Mouse (Mus musculus) inflammation-experienced regulatory T-cells, adult 6 months (primary cell): Measurements from ENCODE around the gene Ubald2. TPM values are rescaled to one million over a fixed set of nuclear protein-coding genes. Genes with fewer than 3 reads are reported as not detected.

Experiments
- ATAC-seq: one replicate; pipeline ENCODE4 v1.8.0; 2017
- polyA plus RNA-seq, 3 experiments: library from polyadenylated mRNA; unstranded; fragments of 100-300 nt; shearing (Covaris generic); gene quantifications; one replicate each; pipeline ENCODE4 v1.2.1; 2017

Ubald2 gene
- polyA plus RNA-seq, 3 experiments from 2014 or later, result 10.4 to 14.6 (median 10.6) TPM

DNA sequence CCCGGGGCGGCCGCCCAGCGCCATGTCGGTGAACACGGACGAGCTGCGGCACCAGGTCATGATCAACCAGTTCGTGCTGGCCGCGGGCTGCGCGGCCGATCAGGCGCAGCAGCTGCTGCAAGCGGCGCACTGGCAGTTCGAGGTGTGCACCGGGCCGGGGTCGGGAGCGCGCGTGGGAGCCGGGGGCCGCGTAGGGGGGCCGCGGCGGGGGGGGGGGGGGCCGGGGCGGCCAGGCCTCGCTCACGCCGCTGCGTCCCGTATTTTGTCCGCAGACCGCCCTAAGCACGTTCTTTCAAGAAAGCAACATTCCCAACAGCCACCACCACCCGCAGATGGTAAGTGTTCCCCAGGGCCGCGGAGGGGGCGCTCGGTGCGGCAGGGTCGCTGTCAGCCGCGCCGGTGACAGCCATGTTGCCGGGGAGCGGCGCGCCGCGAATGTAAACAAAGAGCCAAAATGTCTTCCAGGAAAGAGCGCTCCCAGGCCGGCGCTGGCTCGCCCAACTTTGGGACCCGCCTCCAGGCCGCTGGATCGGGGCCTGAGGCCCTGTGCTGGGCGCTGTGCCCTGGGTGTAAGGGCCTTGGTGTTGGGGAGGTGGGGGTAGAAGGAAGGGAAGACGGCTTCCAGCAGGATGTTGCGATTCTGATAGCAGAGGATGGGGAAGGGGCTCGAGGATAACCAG is 533 bp downstream of the Ubald2 start:
- ATAC-seq, result no peak

DNA sequence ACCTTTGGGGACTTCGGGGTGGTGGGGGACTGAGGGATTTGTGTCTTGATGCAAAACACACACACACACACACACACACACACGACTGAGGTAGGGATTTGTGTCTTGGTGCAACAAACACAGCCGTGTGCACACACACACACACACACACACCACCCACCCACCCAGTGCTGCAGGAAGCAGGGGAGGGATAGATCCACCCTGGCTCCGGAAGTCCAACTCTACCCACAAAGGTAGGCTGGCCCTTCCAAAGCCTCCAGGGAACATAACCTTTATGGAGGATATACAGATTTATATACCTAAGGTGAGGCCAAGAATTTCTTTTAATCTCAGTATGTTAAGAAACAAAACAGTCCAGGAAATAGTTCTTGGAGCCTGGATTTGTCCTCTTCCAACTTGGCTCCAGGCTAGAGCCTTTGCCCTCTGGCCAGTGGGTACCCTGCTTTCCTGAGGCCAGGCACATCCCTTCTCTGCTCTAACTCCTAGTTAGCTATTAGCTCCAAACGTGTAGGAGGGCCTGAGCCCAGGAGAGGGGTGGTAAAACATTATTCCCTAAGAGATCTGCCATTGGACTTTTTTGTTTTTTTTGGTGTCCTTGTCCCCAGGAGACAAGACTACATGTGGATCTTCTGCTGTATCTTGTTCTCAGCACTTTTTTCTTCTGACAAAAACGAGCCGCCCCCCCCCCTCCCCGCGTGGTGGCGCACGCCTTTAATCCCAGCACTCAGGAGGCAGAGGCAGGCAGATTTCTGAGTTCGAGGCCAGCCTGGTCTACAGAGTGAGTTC is 1.3 kb downstream of the Ubald2 start:
- ATAC-seq, result no peak

DNA sequence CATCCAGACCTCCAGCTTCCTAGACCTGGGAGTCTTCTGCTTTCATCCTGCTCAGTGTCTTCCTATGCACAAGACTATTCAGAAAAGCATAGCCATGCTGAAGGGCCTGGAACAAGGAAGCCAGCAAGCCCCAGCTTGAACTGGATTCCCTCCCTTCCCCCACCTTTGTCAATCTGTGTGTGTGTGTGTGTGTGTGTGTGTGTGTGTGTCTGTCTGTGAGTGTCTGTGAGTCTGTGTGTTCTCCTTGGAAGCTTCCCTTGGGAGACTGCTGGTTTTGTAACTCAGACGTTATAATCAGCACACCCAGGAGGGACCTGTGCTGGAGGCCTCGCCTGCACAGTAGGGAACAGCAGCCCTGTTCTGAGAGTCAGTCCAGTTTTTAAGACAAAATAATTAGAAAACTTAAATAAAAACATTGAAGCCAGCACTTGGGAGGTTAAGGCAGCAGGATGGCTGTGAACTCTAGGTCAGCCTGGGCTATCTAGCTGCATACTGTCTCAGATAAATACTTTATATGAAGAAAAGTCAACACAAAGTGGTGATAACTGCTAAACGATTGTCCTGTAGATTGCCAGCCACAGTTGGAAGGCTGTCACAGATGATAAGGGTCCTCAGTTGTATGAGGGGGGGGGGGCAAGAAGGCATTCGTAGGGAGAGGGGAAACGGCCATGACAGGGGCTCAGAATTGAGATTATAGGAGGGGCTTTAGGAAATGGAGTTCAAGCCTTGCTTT is 2.3 kb downstream of the Ubald2 start:
- no peak for ATAC-seq

DNA sequence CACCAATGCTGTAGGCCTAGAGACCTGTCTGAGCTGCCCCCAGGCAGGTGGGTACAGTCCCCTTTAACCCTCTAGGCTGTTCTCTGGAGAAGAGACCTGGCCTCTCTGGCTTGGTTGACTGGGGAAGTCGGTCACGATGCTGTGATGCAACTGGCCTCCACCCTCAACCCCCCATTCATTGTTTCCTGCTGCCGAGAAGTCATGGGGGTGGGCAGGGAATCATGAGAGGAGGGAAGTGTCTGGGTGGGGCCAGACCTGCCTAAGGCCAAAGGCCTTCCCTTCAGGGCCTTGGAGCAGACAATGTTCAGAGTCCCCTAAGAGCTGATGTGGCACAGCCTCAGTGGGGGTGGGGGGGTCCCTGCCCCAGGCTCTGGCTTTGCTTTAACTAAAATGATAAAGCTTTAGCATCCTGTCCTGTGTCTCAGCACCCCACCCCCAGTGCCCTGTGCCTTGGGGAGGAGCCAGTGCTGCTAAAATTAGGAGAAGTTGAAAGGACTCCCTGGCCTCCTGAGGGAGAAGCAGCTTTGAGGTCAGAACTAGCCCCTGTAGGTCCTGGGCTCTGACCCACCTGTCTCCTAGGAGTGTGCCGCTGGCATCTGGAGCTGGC is 2.9 kb downstream of the Ubald2 start:
- no peak for ATAC-seq

DNA sequence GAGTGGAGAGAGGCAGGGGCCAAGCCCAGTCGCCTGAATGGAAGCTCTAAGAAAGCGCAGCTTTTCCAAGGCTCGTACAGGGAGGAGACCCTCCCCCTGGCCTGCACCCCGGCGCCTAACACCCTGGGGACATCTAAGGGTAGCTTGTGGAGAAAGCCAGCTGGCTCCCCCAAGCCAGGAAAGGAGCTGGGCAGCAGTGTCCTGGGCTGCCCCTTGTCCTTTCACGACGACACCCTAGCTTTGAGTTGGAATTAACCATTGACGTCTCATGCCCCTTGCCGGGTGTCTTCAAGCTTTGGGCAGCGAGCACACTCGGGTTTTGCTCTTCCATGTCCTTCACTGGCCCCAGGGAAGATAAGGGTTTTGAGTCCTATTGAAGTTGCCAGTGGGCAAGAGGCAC is 3.6 kb downstream of the Ubald2 start:
- ATAC-seq, result no peak

DNA sequence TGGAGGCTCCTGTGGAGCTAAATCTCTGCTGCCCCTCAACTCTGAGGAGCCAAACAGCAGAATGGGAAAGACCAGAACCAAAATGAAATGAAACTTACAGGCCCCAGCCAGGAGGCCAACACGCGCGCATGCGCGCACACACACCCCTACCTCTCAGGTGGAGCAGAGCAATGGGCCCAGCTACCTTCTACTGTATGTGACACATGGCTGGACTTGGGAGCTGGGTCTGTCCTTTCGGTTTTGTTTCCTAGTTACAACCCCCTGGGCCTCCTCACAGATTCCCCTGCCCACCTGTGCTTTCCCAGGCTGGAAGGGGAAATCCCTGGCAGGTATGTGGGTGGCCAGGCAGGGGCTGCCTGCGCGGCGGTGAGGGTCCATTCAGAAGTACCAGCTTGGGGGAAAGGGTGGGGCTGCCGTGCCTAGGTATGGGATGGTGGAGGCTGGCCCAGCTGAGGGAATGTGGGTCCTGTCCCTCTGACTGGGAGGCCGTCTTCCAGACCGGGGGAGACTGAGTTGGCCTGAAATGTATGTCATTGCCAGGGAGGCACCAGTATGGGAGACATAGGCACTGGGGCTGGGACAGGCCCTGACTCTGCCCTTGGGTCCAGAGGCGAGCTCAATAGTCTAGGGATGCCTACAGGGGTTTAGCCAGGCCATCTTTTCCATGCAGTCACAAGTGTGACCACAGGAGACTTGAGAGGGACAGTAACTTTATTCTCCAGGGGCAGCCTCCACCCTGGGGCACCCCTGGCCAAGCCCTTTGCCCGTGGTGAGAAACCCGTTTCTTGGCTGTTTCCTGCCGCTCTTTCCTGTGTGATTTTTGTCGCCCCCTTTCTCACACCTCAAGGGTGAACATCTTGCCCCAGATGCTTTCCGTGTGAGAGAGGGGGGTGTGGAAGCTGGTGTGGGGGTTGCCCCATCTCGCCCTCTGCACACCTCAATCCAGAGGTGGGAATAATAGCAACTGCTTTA is 5.7 kb downstream of the Ubald2 start:
- ATAC-seq, result peak; percentile 32

DNA sequence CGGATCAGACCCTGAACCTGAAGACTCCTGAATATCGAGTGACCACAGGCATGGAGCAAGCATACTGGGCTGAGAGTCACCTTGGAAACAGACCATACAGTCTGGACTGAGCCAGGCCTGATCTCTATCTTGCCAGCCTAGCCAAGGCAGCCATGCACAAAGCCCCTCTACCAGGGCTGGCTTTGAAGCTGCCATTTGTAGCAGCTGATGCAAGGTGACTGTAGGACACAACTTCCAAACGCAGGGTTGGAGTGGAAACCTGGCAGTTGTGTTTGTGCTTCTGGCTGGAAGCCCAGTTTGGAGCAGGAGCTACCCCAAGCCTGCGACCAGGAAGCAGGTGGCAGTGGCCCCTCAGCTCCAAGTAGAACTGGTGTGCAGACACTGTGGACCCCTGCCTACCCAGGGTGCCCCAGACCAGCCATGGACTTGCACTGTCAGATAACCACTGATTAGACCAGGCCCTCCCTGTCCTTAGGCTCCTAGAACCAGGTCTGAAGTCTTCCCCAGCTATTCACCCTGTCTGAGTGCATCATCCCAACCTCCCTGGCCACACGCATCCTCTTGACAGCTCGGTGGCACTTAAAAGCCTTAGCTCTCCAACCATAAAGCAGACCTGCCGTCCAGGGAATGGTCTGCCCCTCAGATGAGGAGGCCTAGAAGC is 6.6 kb downstream of the Ubald2 start:
- no peak for ATAC-seq

DNA sequence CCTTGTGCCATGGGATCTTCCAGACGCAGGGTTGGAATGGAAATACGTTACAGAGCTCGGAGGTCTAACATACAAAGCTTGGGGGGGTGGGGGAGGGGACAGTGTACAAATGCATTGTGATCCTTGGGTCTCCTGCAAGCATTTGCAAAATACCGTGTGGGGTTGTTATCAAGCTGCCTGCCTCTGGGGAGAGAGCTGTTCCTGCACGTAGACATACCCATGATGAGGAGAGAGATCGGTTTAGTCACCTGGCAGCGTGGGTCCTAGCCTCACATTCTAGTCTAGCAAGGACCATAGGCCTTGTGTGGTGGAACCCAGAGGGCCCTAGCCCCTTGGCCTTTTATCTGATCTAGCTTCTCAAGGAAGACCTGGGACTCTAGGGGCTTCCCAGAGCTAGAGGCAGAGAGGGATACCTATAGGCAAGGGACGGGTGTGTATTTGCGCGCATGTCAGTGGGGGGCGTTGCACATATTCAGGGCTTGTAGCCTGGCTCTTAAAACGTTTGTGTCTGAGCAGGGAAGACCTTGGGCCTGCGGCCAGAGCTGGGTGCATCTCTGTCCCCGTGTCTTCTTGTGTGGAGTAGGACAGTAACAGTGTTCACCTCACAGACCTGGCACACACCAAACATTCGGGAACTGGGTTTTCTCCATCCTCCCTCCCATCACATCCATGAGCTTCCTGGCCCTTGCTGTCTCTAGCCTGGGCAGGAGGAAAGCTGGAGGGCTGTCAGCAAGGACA is 8.4 kb downstream of the Ubald2 start:
- no peak for ATAC-seq

DNA sequence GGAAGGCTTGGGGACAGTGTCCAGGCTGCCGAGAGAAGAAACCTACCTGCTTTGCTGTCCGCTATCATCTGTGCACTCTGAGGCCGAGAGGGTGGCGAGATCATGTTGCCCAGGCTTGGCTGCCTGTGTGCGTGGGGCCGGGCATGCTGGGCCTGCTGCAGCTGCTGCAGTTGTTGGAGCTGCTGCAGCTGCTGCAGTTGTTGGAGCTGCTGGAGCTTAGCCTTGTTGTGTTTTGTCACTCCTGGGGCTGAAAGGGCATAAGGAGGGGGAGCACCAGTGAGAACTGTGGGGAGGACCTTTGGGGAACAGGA is 8.9 kb downstream of the Ubald2 start:
- ATAC-seq, result no peak

DNA sequence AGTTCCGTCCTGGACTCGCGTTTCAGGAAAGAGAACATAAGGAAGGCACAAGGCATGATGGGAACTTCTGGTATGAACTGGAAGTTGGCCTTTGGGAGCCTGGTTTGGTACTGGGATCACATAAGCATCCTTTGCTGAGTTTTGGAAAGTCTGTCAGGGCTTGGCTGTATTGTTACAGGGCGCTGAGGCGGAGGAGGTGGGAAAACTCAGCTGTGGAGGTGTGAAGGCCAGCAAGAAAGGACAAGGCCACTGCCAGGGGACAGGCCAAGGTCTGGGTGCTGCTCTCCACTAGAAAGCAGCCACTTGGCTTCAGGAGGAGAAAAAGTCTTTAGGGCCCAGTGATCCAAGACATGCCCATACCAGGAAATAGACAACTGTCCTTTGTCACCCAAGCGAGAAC is 9.4 kb downstream of the Ubald2 start:
- no peak for ATAC-seq

DNA sequence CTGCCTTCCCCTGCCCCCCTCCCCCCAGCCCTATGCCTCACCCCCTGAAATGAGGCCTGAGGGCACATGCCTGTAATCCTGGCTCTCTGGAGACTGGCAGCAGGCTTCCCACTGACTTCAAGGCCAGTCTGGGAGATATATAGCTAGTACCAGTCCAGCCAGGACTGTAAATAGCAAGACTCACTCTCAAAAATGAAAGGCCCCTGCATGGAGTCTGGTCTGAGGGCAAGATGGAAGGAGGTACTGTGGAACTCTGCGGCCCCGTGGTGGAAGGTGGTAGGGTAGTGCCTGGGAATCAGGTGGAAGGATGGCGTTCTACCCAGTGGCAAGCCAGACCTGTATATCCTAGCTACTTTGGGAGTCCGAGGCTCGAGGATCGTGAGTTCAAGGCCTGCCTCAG is 10.0 kb downstream of the Ubald2 start:
- no peak for ATAC-seq

DNA sequence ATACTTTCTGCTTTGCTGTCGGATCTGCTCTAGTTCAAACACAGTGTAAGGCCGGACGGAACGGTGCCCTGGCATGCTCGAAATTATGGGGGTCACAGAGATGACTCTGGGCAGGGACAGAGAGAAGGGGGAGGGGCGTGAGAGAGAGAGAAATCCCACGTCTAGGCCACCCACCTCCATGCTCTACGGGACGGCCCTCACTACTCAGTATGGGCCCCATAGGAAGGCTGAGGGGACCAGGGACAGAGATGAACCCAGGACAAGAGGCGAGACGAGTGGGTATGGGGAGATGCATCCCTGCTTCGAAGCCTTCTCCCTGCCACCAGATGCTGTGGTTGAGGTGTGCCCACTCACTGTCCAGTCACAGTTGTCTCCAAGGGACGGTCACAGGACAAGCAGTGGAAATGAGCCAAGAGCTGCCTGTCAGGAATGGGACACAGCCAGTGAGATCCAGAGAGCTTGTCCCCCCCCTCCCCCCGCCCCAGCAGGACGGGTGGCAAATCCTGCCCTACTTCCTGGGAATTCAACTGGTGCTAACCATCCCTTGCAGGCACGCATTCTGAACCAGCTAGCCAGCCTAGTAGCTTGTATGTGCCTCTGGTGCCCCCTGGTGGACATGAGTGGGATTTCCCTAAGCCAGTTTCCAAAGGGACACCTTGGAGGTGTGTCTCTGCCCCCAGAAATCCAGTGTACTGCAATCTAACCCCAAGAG is 11.9 kb downstream of the Ubald2 start:
- ATAC-seq, result peak; percentile 41

DNA sequence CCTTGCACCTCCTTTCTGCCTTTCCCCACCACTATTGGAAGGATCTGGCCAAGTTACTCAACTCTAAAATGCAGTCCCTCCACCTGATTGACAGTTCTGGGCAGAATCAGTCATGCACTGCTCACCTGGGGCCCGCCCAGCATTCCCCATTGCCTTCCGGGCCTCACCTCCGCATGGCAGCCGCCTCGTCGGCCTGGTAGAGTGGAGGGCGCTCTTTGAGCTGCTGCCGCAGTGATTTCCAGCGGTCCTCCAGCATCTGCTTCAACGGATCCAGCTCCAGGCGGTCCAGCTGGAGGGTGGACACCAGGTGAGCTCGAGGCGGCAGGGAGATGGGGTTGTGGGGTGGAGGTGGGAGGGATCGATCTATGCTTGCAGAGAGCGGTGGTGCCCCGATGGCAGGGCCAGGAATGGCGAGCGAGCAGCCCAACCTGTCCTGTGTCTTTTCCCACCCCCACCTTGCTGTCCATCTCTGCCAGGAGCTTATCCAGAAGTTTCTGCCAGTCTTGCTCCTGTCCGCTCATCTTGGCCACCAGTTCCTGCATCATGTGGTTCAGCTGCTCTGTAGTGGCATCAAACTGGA is 12.5 kb downstream of the Ubald2 start:
- no peak for ATAC-seq

DNA sequence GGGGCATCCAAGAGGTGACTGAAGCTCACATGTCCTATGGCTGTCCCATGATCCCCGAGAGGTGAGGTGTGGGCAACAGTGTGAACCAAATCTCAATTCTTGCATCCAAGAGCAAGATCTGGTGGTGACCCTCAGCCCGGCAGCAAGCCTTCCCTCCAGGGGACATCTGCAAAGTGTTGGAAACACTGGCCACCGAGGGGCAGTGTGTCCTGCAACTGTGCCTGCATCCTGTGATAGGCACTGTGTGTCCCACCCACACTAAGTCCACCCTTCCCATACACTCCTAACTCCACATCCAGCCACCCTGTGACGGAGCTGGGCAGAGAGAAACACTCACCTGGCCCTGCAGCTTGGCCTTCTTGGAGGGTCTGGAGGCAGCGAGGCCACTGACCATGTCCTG is 13.9 kb downstream of the Ubald2 start:
- no peak for ATAC-seq

DNA sequence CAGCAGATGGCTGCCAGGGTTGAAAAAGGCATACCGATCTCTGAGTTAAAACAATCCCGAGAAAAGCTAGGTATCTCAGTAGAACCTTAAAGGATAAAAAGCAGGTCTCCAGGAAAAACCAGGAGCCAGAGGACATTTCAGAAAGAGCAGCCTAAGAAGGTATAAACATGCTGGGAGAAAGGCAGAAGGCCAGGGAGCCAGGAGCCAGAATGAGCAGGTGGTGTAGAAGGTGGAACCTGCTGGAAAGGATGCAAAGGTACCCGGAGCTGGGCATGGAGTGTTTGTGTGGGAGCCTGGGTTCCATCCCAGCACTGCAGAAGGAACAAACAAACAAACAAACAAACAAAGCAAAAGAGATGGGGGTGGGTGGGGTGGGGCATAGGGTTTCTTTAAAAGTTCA is 15.4 kb downstream of the Ubald2 start:
- ATAC-seq, result no peak

DNA sequence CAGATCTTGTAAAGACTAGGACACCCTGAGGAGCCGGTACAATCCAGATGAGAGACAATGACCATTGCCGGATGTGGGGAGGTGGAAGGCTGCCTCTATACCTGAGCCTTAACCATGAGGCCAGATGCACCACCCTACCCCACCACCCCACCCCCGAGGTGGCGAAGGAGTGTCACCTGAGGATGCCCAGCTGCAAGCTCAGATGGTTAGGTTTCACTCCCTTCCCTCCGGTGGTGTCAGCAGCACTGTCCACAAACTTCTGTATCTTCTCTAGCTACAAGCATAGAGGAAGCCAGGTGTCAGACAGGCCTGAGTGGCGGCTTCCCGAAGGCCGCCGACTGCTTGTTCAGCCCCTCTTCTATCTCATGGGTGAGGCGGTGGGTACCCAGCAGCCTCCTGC is 20.0 kb downstream of the Ubald2 start:
- no peak for ATAC-seq

DNA sequence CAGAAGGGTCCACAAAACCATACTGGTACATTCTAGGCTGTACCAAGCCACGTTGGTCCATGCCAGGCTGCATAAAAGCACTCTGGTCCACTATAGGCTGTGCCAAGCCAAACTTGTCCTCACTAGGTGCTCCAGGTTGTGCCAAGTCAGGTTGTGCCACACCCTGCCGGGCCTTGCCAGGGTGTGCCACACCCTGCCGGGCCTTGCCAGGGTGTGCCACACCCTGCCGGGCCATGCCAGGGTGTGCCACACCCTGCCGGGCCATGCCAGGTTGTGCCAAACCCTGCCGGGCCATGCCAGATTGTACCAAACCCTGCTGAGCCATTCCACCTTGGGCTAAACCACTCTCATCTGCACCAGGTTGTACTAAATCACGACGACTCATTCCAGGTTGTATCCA is 22.3 kb downstream of the Ubald2 start:
- ATAC-seq, result no peak

DNA sequence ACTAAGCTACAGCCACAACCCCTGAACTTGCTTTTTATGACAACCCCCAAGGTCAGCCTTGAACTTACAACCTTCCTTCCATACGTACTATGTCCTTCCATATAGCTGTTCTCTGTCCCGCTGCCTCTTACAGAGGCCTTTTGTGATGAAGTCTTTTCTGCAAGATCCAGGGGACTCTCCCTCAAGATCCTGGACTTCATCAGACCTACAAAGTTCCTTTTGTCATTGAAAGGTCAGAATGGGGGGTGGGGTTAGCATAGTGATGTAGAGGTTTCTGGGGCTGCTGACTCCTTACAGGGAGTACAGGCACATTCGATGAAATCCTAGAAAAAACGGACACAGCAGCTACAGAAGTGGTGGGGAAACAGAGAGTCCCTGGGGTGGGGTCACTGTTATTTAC is 25.9 kb downstream of the Ubald2 start:
- no peak for ATAC-seq

DNA sequence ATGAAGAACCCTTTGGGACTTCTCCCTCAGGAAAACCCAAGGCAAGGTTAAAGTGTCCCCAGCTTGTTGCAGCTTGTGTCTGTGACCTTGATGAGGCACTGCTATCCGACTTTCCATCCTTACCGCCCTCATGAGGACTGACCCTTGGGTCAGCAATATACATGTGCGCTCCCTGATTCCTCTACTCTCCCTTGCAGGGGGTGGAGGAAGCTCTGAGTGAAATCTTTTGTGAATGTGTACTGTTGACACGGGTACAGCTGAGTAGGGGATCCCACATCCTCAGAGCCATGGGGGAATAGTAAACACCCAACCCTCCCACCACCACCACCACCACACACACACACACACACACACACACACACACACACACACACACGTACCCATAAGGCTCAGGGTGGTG is 29.4 kb downstream of the Ubald2 start:
- no peak for ATAC-seq

DNA sequence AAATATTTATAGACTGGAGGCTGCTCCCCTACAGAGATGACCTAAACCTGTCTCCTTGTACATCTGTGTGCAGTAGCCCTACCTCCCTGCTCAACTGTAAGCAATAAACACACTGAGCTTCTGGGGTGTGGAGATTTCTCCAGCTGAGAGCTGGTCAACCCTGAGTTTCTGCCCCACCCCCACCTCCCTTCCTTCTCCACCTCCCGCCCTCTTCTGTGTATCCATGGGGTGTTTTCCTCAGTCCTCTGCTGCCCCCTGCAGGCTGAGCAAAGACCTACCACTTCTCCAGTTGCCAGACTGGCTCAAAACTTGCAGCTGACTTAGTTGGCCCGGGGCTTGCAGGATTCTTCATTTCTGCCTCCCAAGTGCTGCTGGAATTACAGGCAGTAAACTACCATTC is 29.9 kb downstream of the Ubald2 start:
- no peak for ATAC-seq
